Mouse (Mus musculus): ENCODE measurements around the gene Irf3. TPM values are rescaled to one million over a fixed set of nuclear protein-coding genes. Genes with fewer than 3 reads are reported as not detected.

The Irf3 gene
- total RNA-seq, 2 experiments from 2014 or later = 38.4 to 42.7 TPM

DNA sequence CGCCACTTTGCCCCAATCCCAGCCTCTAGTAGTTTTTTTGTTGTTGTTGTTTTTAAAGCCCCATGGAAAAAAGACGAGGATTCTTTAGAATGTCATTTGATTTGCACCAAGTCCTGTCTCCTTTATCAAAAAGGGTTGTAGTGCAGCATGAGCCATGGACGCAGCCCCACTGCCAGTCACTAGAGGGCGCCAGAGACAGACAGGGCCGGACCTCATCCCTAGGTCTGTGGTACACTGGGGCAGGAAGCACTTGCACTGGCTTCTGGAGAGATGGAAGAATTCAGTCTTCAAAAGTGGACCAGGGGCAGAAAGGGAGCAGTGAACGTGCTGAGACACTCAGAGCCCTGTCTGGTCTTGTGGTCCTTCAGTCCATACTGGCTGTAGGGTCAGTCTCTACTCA is 14.4 kb upstream of the Irf3 start:
- TF ChIP-seq CTCF (conservative IDR thresholded peaks at IDR 0.05) = peak; percentile 97; the same call in 1 of the 2 replicates
- no peak overlapping the region for H3K4me3 ChIP-seq
- peak; percentile 78 to 92 for DNase-seq (ENCODE audit: low spot score in 2 of 2)
- no peak overlapping the region for H3K27ac ChIP-seq

DNA sequence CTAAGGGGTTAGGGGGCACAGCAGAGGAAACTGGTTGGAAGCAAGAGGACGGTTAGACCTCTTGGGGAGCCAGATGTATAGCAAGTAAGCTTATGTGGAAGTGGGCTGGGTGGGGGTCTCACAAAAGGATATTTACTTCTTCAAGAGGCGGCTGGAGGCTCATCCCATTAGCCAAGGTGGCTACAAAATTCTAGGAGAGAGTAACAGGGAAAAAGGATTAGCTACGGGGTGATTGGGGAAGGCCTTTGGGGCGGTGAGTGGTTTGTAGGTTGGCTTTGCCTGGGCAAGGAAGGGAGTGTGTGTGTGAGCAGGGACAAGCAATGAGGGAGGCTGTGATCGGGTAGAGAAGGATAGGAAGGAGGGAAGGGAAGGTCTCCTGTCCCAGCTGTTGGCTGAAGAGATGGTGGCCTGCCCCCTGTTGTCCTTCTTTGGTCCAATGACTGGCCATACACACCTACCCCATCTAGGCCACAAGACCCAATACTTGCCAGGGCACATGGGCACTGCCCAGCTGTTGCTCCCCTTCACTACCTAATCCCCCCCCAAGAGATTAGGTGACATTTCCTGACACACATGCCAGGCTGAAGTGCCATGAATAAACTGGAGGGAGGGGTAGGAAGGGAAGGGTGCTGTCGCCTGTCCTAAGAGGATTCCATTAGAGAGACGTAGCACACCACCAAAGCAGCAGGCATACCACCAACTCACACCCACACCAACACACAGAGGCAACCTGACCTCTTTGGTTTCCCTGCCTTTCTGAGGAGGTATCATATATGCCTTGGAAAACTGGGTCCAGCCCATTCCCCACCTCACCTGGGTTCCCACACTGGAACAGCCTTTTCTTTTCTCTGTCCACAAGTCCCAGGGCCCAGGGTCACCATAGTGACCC is 13.3 kb upstream of the Irf3 start:
- Histone ChIP-seq H3K4me3 (no peak overlapping the region), H3K27ac (no peak overlapping the region)
- no peak for DNase-seq (ENCODE audit: low spot score in 2 of 2)
- no peak for TF ChIP-seq CTCF (conservative IDR thresholded peaks at IDR 0.05)

DNA sequence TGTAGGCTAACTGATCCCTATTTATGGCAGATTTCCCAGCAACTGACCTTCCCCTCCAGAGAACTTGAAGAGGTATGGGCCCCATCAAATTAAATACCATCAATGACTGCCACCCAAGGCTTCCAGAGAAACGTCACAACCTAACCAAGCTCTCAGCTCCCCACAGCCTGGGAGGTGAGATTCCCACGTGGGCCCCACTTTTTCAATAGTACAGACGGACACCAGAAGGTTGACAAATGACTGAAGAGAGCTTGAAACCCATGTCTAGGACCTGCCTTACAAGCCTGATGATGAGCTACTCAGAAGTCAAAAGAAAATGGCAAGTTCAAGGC is 12.6 kb upstream of the Irf3 start:
- Histone ChIP-seq H3K4me3 (peak overlapping the region; percentile 62; the same call in 1 of the 2 replicates), H3K27ac (no peak overlapping the region; the same call in 1 of the 2 replicates)
- DNase-seq (ENCODE audit: low spot score in 2 of 2) = no peak
- no peak for TF ChIP-seq CTCF (conservative IDR thresholded peaks at IDR 0.05)

- Histone ChIP-seq H3K27ac (peak overlapping the region; percentile 97), H3K4me3 (peak overlapping the region; percentile 62)
- TF ChIP-seq CTCF (conservative IDR thresholded peaks at IDR 0.05) = peak; percentile 58
- DNase-seq (ENCODE audit: low spot score in 2 of 2) = peak in 1 of 2 experiments; percentile 63
Observed at GRCm38 (mm10) chr7:44985595-44986191, 11.8 kb upstream of the Irf3 start.

DNA sequence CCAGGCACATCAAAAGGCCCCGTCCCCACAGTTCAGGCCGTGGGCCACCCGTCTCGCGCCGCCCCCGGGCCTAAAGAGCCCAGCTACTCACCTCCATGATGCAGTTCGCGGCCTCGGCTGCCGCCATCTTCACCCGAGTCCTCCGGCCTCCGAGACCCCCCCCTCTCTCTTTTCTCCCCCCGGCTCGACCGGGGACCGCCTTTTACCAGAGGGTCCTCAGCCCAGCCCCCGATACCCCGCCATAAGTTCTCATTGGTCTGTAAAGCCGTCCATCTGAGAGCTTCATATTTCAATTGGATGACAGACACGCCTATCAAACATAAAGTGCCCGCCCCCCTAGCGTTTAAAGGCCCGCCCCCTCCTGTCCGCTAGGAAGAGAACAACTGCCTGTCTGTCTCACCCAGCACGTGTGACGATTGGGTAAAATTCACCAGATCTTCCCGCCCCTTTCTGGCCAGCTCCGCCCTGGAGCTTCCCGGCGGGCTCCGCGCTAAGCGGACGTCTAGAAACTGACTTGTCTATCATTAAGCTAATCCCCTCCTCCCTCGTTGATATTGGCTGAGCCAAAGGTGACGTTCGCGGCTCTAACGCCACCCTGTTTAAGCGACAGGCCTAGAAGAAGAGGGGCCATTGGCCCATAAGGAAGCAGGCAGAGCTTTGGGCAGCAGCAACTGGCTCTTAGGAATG is 11.1 kb upstream of the Irf3 start, which contains the start of gene Prmt1:
TSS of gene Prmt1 (minus strand) at position 377 of the 687 bp plus-strand sequence.
- peak within 1 kb of the TSS; percentile 97 for H3K27ac ChIP-seq
- TF ChIP-seq CTCF (conservative IDR thresholded peaks at IDR 0.05) = no peak
- H3K4me3 ChIP-seq = peak within 1 kb of the TSS; percentile 75
- peak; percentile 96 to 100 for DNase-seq (ENCODE audit: low spot score in 2 of 2)

- Histone ChIP-seq H3K4me3 (peak overlapping the region; percentile 75), H3K27ac (peak overlapping the region; percentile 92)
- no peak for DNase-seq (ENCODE audit: low spot score in 2 of 2)
- TF ChIP-seq CTCF (conservative IDR thresholded peaks at IDR 0.05) = no peak
Observed at GRCm38 (mm10) chr7:44986879-44987718, 10.3 kb upstream of the Irf3 start.

DNA sequence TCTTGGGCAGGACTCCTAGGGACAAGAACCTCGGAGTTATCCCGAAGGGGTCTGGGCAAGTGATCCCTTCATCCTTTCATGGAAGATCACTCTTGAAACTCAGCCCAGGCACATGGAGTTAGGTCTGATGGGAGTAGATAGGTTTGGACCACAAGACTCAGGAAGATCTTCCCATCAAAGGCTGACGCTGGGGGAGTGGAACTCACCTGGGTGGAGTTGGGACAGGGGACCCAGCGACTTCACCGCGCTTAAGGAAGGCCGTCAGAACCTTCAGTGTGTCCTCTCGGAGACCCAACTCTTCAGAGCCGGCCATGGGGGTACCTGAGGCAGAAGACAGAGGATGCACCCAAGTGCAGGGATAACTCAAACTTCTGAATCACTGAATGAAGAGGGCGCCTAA is 776 bp upstream of the Irf3 start:
- TF ChIP-seq CTCF (conservative IDR thresholded peaks at IDR 0.05) = no peak
- H3K4me3 ChIP-seq = peak overlapping the region; percentile 65
- H3K27ac ChIP-seq = peak overlapping the region; percentile 84; the same call in 1 of the 2 replicates
- no peak for DNase-seq (ENCODE audit: low spot score in 2 of 2)

- H3K4me3 ChIP-seq = peak overlapping the region; percentile 65
- TF ChIP-seq CTCF (conservative IDR thresholded peaks at IDR 0.05) = no peak
- DNase-seq (ENCODE audit: low spot score in 2 of 2) = no peak
- H3K27ac ChIP-seq = peak overlapping the region; percentile 84
Observed at GRCm38 (mm10) chr7:44997940-44998428, 536 bp downstream of the Irf3 start.

GRCm38 (mm10) chr7:44998501-44998955 is 1.1 kb downstream of the Irf3 start, which contains the start of gene Bcl2l12:
Gene Bcl2l12, minus strand, starts transcription at chr7:44998712.
- DNase-seq (ENCODE audit: low spot score in 2 of 2) = no peak
- no peak for TF ChIP-seq CTCF (conservative IDR thresholded peaks at IDR 0.05)
- H3K27ac ChIP-seq = peak within 1 kb of the TSS; percentile 84

GRCm38 (mm10) chr7:44999753-45000152 is 2.3 kb downstream of the Irf3 start:
- DNase-seq (ENCODE audit: low spot score in 2 of 2) = no peak
- Histone ChIP-seq H3K4me3 (no peak overlapping the region), H3K27ac (no peak overlapping the region)
- no peak for TF ChIP-seq CTCF (conservative IDR thresholded peaks at IDR 0.05)

More at GRCm38 (mm10) chr7:44998501-44998955, 1.1 kb downstream of the Irf3 start, which contains the start of gene Bcl2l12:
- peak within 1 kb of the TSS; percentile 65 for H3K4me3 ChIP-seq

DNA sequence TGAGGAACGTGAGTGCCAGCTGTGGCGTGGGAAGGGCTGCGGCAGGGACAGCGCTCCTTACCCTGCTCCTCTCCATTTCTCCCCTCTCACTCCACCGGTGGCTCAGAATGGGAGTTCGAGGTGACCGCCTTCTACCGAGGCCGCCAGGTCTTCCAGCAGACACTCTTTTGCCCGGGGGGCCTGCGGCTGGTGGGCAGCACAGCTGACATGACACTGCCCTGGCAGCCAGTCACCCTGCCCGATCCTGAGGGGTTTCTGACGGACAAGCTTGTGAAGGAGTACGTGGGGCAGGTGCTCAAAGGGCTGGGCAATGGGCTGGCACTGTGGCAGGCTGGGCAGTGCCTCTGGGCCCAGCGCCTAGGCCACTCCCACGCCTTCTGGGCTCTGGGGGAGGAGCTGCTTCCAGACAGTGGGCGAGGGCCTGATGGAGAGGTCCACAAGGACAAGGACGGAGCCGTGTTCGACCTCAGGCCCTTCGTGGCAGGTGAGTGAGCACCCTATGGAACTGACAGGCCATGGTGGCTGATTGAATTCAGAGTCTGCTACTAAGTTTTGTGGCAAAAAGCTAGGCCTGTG is 3.2 kb downstream of the Irf3 start:
- TF ChIP-seq CTCF (conservative IDR thresholded peaks at IDR 0.05) = no peak
- no peak overlapping the region; the same call in 1 of the 2 replicates for H3K27ac ChIP-seq
- no peak overlapping the region for H3K4me3 ChIP-seq
- DNase-seq (ENCODE audit: low spot score in 2 of 2) = no peak

All from layer of hippocampus, adult 2 months (tissue).